Mouse (Mus musculus) forebrain, embryonic 14.5 days (tissue): ENCODE measurements around the gene Unc119b. TPM values are rescaled to one million over a fixed set of nuclear protein-coding genes. Genes with fewer than 3 reads are reported as not detected.
"Not testable (repeated sequence)": the region's sequence is repeated elsewhere in the genome, so short reads cannot be mapped to it uniquely, and the experiment has no call there.

ENCODE experiments used
- ATAC-seq: fragments of 200-750 bp; cut with Nextera tagmentation; 2 replicates; pipeline ENCODE4 v1.8.0; 2017; ENCODE audit warnings: mild to moderate bottlenecking, moderate library complexity
- DNase-seq: peaks from one replicate; pipeline ENCODE4 v3.0.0-alpha.2; 2015; ENCODE audit warnings: low spot score
- H3K27ac ChIP-seq: fragments of 300-500 bp; sonication (generic); 2 replicates; pipeline ENCODE4 v1.5.1; 2014; ENCODE audit warnings: low read depth, mild to moderate bottlenecking, control low read depth, low read length, moderate library complexity
- H3K27me3 ChIP-seq: fragments of 300-500 bp; sonication (generic); replicated peaks from 2 replicates; pipeline ENCODE4 v1.6.1; 2014; ENCODE audit warnings: low read length, control low read depth, mixed read lengths; ENCODE audit not compliant: control insufficient read depth, insufficient read depth
- H3K36me3 ChIP-seq: fragments of 300-500 bp; sonication (generic); 2 replicates; pipeline ENCODE4 v1.6.1; 2014; ENCODE audit warnings: low read length, control low read depth; ENCODE audit not compliant: control insufficient read depth, insufficient read depth
- H3K4me1 ChIP-seq: fragments of 300-500 bp; sonication (generic); 2 replicates; pipeline ENCODE4 v1.6.1; 2014; ENCODE audit warnings: antibody characterized with exemption, low read length, control low read depth; ENCODE audit not compliant: control insufficient read depth, insufficient read depth
- H3K4me2 ChIP-seq: fragments of 300-500 bp; sonication (generic); 2 replicates; pipeline ENCODE4 v1.6.1; 2014; ENCODE audit warnings: mild to moderate bottlenecking, control low read depth, low read length
- H3K4me3 ChIP-seq: fragments of 300-500 bp; sonication (generic); 2 replicates; pipeline ENCODE4 v1.5.1; 2014; ENCODE audit warnings: low read depth, low read length, control low read depth
- H3K9ac ChIP-seq: fragments of 300-500 bp; sonication (generic); 2 replicates; pipeline ENCODE4 v1.6.1; 2014; ENCODE audit warnings: mild to moderate bottlenecking, low read length, control low read depth, moderate library complexity
- H3K9me3 ChIP-seq: fragments of 300-500 bp; sonication (generic); replicated peaks from 2 replicates; pipeline ENCODE4 v1.6.1; 2016; ENCODE audit warnings: low read length, control low read depth, mixed read lengths; ENCODE audit not compliant: control insufficient read depth
- WGBS: fragments of 180-500 bp; shearing (Covaris S2); extraction: QIAGEN DNeasy Blood & Tissue Kit; methylation state at CpG from one replicate; pipeline ENCODE4 v1.1.7; 2014; 5-methylcytosine and 5-hydroxymethylcytosine counted together
- polyA plus RNA-seq: library from polyadenylated mRNA; unstranded; fragments of >200 nt; fragmentation: Nextera tagmentation; extraction: Ambion mirVana; gene quantifications from 2 replicates; pipeline ENCODE4 v1.2.1, GENCODE M21; 2014

The Unc119b gene
- polyA plus RNA-seq, 1 experiment from 2014 or later, result 35.4 TPM

DNA sequence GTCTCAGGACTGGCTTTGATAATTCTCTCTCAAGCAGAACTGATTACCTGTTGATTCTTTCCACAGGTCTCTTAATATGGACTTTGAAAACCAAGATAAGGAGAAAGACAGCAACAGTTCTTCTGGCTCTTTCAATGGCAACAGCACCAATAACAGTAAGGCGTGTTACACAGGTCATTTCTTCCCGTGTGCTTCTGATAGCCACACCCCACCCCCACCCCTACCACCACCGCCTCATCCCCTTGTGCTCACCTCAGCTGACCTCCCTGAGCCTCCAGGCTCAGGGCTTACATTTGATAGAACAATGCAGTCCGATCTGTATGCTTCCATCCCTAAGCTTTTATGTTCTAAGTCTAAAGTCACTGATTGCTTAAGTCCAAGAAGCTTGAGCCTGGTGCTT lies 60.0 kb downstream of the Unc119b start:
- no peak overlapping the region for H3K9ac ChIP-seq
- 87% methylated on average over 4 of the region's 4 CpGs for WGBS
- H3K4me3 ChIP-seq, result no peak overlapping the region
- H3K9me3 ChIP-seq, result no peaks in the 10 kb centered on the region
- DNase-seq (no peak), ATAC-seq (no peak)
- H3K36me3 ChIP-seq, result peaks cover 14% of the 10 kb centered on the region
- no peaks in the 10 kb centered on the region for H3K27me3 ChIP-seq
- no peaks in the 10 kb centered on the region for H3K4me1 ChIP-seq
- no peak overlapping the region for H3K4me2 ChIP-seq
- no peak overlapping the region for H3K27ac ChIP-seq

DNA sequence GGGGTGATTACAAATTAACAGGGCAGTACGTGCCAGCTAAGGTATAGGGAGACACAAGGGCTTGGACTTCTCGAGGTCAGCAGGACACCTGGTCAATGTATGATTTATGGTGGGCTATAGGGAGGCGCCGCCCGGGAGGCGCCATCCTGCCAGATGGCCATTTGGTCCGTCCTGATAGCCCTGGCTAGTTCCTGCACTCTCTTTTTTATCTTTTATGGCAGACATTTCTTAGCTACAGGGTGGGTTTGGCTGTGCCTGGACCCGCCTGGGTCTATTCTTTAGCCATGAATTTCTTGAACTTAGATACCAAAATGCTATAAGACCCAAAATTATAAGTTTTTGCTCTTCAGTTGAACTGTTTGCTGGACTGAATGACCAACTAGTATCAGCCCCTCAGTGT lies 61.5 kb downstream of the Unc119b start:
- WGBS, result 90% methylated on average over 8 of the region's 8 CpGs

More for the DNA sequence above, 61.5 kb downstream of the Unc119b start:
- H3K4me1 ChIP-seq, H3K27me3 ChIP-seq, H3K9me3 ChIP-seq, H3K27ac ChIP-seq, H3K9ac ChIP-seq, DNase-seq, H3K4me2 ChIP-seq, H3K4me3 ChIP-seq, ATAC-seq: not testable (repeated sequence)
- peaks cover 12% of the 10 kb centered on the region for H3K36me3 ChIP-seq

Other genes with a start within 250 kb of the Unc119b start
- 2.3 and 2.6 TPM in 2 replicates for gene Oasl2, start 238.0 kb downstream of the Unc119b start, polyA plus RNA-seq
- gene Oasl1, start 211.7 kb downstream of the Unc119b start, polyA plus RNA-seq, result 0.10 and 0.28 TPM in 2 replicates
- gene 2210016L21Rik, start 192.8 kb downstream of the Unc119b start, polyA plus RNA-seq, result 90.5 and 95.3 TPM in 2 replicates
- gene Hnf1a, start 163.9 kb downstream of the Unc119b start, polyA plus RNA-seq, result not detected in 2 replicates
- gene Sppl3, start 123.8 kb downstream of the Unc119b start, polyA plus RNA-seq, result 20.3 and 24.0 TPM in 2 replicates
- 39.4 and 50.4 TPM in 2 replicates for gene Gm10401, start 36.7 kb downstream of the Unc119b start, polyA plus RNA-seq
- 17.7 and 18.8 TPM in 2 replicates for gene Acads, start 15.6 kb downstream of the Unc119b start, polyA plus RNA-seq
- gene Mlec, start 23.2 kb upstream of the Unc119b start, polyA plus RNA-seq, result 11.4 and 12.5 TPM in 2 replicates
- gene Cabp1, start 59.4 kb upstream of the Unc119b start, polyA plus RNA-seq, result 7.1 and 10.1 TPM in 2 replicates
- 101 and 105 TPM in 2 replicates for gene Pop5, start 100.9 kb upstream of the Unc119b start, polyA plus RNA-seq
- gene Rnf10, start 137.9 kb upstream of the Unc119b start, polyA plus RNA-seq, result 64.3 and 75.2 TPM in 2 replicates
- 55.1 and 60.9 TPM in 2 replicates for gene Coq5, start 144.7 kb upstream of the Unc119b start, polyA plus RNA-seq
- 1,615 and 1,740 TPM in 2 replicates for gene Dynll1, start 166.0 kb upstream of the Unc119b start, polyA plus RNA-seq
- 165 and 169 TPM in 2 replicates for gene Srsf9, start 192.2 kb upstream of the Unc119b start, polyA plus RNA-seq
- 30.1 and 32.9 TPM in 2 replicates for gene Gatc, start 206.2 kb upstream of the Unc119b start, polyA plus RNA-seq
- gene Triap1, start 206.2 kb upstream of the Unc119b start, polyA plus RNA-seq, result 56.4 and 57.6 TPM in 2 replicates
- 1,083 and 1,200 TPM in 2 replicates for gene Cox6a1, start 214.0 kb upstream of the Unc119b start, polyA plus RNA-seq